Mouse (Mus musculus) layer of hippocampus, postnatal 10 days (tissue): ENCODE measurements around the gene Csf2. TPM values are rescaled to one million over a fixed set of nuclear protein-coding genes. Genes with fewer than 3 reads are reported as not detected.

Experiments
- total RNA-seq, 2 experiments: library from RNA; stranded (reverse); gene quantifications; 2 replicates each; pipeline ENCODE4 v1.2.3; 2021

Csf2 gene
- total RNA-seq, 2 experiments from 2014 or later: not detected

Other genes with a start within 250 kb of the Csf2 start
- 1 to 10 TPM; 6.7 to 7.6 TPM for gene Slc22a4, start 221.6 kb downstream of the Csf2 start, total RNA-seq
- 10 to 100 TPM; 17.9 to 18.5 TPM for gene Pdlim4, start 180.7 kb downstream of the Csf2 start, total RNA-seq
- 10 to 100 TPM; 17.2 to 19.9 TPM for gene P4ha2, start 149.6 kb downstream of the Csf2 start, total RNA-seq
- gene Il3, start 17.6 kb upstream of the Csf2 start, total RNA-seq: not detected
- gene Acsl6, start 54.1 kb upstream of the Csf2 start, total RNA-seq: 100 to 1,000 TPM; 125 to 132 TPM
- not detected for gene Meikin, start 121.0 kb upstream of the Csf2 start, total RNA-seq
- 10 to 100 TPM; 22.8 to 23.3 TPM for gene Fnip1, start 188.5 kb upstream of the Csf2 start, total RNA-seq